Mouse (Mus musculus): ENCODE measurements at regions not wholly inside any gene's neighbourhood (a gene's known extent, or its start where the extent isn't known, plus 50 kb on each side); places are given as distances from the start of the nearest gene placed in this dataset.

- no peak for DNase-seq
Observed at GRCm38 (mm10) chr14:24731872-24732525, 245.1 kb downstream of the Rps24 start.

- DNase-seq, result no peak
Observed at GRCm38 (mm10) chr14:24733326-24733725, 246.4 kb downstream of the Rps24 start.

- DNase-seq, result peak; percentile 22
Observed at GRCm38 (mm10) chr14:24738869-24739268, 251.9 kb downstream of the Rps24 start.

- no peak for DNase-seq
Observed at GRCm38 (mm10) chr14:24744451-24744850, 257.5 kb downstream of the Rps24 start.

GRCm38 (mm10) chr14:24745730-24746129 lies 258.8 kb downstream of the Rps24 start:
- peak; percentile 44 for DNase-seq

GRCm38 (mm10) chr14:24747471-24747795 lies 260.5 kb downstream of the Rps24 start:
- DNase-seq, result peak; percentile 27

- DNase-seq, result peak; percentile 41
Observed at GRCm38 (mm10) chr14:24747796-24748496, 261.0 kb downstream of the Rps24 start.

- DNase-seq, result no peak
Observed at GRCm38 (mm10) chr14:24748497-24748862, 261.6 kb downstream of the Rps24 start.

GRCm38 (mm10) chr14:24749313-24749712 lies 262.4 kb downstream of the Rps24 start:
- DNase-seq, result no peak

- no peak for DNase-seq
Observed at GRCm38 (mm10) chr14:24751227-24751626, 264.3 kb downstream of the Rps24 start.

GRCm38 (mm10) chr14:24754753-24755152 lies 267.8 kb downstream of the Rps24 start:
- DNase-seq, result no peak

- no peak for DNase-seq
Observed at GRCm38 (mm10) chr14:24755426-24756117, 268.6 kb downstream of the Rps24 start.

GRCm38 (mm10) chr14:24757302-24757701 lies 270.4 kb downstream of the Rps24 start:
- peak; percentile 35 for DNase-seq

- no peak for DNase-seq
Observed at GRCm38 (mm10) chr14:24757843-24758242, 270.9 kb downstream of the Rps24 start.

- no peak for DNase-seq
Observed at GRCm38 (mm10) chr14:24760926-24761325, 274.0 kb downstream of the Rps24 start.

GRCm38 (mm10) chr14:24762468-24763274 lies 275.7 kb downstream of the Rps24 start:
- peak; percentile 26 for DNase-seq

- DNase-seq, result no peak
Observed at GRCm38 (mm10) chr14:24763275-24763812, 276.4 kb downstream of the Rps24 start.

GRCm38 (mm10) chr14:24763845-24764244 lies 276.9 kb downstream of the Rps24 start:
- DNase-seq, result no peak

- DNase-seq, result no peak
Observed at GRCm38 (mm10) chr14:24766260-24766659, 279.3 kb downstream of the Rps24 start.

GRCm38 (mm10) chr14:24766690-24767089 lies 279.8 kb downstream of the Rps24 start:
- DNase-seq, result no peak

- DNase-seq, result no peak
Observed at GRCm38 (mm10) chr14:24767316-24767715, 280.4 kb downstream of the Rps24 start.

GRCm38 (mm10) chr14:24767964-24768363 lies 281.0 kb downstream of the Rps24 start:
- DNase-seq, result no peak

Measured in adrenal gland, postnatal 14 days (tissue).